In the genomic region with DNA sequence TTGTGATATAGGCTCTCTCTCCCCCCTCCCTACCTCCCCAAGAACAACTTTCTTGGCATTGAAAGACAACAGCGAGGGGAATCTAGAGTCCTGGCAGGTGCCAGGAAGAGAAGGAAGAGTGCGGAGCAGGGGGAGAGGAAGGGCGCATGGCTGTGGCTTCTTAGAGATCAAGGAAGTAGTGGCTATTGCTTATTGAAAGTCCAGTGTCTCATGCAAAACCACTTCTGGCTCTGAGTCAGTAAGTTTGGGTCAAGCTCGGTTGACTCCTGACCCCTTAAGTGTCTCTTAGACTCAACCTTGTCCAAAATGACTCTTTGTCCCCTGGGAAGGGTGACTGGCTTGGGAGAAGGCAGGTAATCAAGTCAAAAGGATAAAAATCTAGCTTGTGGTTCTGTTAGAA, we compare ENCODE assay signal across 25 mouse cellular contexts.
"Had no signal": no experiment of that assay in that cellular context is flagged by ENCODE, and none has a peak within 500 bp of the region (broad histone marks: within the 10 kb centered on the region; RNA-seq: fewer than 3 reads in every experiment).

No protein-coding gene starts in this region.

- H3K9me3 ChIP-seq: heart, embryonic 10.5 days; heart, embryonic 12.5 days; hindbrain, embryonic 13.5 days; hindbrain, embryonic 15.5 days; kidney, embryonic 15.5 days; limb, embryonic 13.5 days; limb, embryonic 15.5 days; liver, embryonic 12.5 days had no signal

- H3K4me2 ChIP-seq: heart, embryonic 12.5 days; hindbrain, embryonic 13.5 days; hindbrain, embryonic 15.5 days; kidney, embryonic 15.5 days; limb, embryonic 13.5 days; limb, embryonic 15.5 days; liver, embryonic 12.5 days had no signal

- ATAC-seq: hindbrain, postnatal 0 days; intestine, embryonic 16.5 days; liver, embryonic 12.5 days had no signal

- H3K9ac ChIP-seq: heart, embryonic 12.5 days; hindbrain, embryonic 13.5 days; hindbrain, embryonic 15.5 days; kidney, embryonic 15.5 days; limb, embryonic 13.5 days; limb, embryonic 15.5 days; liver, embryonic 12.5 days; liver, embryonic 14.5 days had no signal

- H3K27me3 ChIP-seq: heart, embryonic 12.5 days; hindbrain, embryonic 13.5 days; hindbrain, embryonic 15.5 days; kidney, embryonic 15.5 days; limb, embryonic 13.5 days; limb, embryonic 15.5 days; liver, embryonic 12.5 days had no signal

- H3K27ac ChIP-seq: heart, embryonic 10.5 days; hindbrain, embryonic 13.5 days; hindbrain, embryonic 15.5 days; hindbrain, postnatal 0 days; kidney, embryonic 15.5 days; kidney, postnatal 0 days; limb, embryonic 13.5 days; limb, embryonic 15.5 days; liver, embryonic 12.5 days; liver, embryonic 14.5 days had no signal

- H3K36me3 ChIP-seq: heart, embryonic 10.5 days; heart, embryonic 12.5 days; hindbrain, embryonic 13.5 days; hindbrain, embryonic 15.5 days; kidney, embryonic 15.5 days; limb, embryonic 13.5 days; limb, embryonic 15.5 days; liver, embryonic 12.5 days had no signal

- H3K4me3 ChIP-seq: heart, embryonic 10.5 days; heart, embryonic 12.5 days; hindbrain, embryonic 13.5 days; hindbrain, embryonic 15.5 days; kidney, embryonic 15.5 days; limb, embryonic 13.5 days; limb, embryonic 15.5 days; liver, embryonic 12.5 days had no signal

- DNase-seq: gastrocnemius, postnatal 14 days; gastrocnemius, postnatal 36 days; heart, adult 18-20 months; heart, postnatal 10 days; heart, postnatal 36 days; kidney, adult 11 months; kidney, adult 2 months; kidney, adult 9 months; kidney, postnatal 14 days; kidney, postnatal 36 days; layer of hippocampus, adult 9-11 months; layer of hippocampus, postnatal 36 days; left cerebral cortex, postnatal 4 days had no signal

- H3K4me1 ChIP-seq: limb, embryonic 13.5 days; limb, embryonic 15.5 days had no signal
